Mouse (Mus musculus): Measurements from ENCODE around the gene Metap2.

DNA sequence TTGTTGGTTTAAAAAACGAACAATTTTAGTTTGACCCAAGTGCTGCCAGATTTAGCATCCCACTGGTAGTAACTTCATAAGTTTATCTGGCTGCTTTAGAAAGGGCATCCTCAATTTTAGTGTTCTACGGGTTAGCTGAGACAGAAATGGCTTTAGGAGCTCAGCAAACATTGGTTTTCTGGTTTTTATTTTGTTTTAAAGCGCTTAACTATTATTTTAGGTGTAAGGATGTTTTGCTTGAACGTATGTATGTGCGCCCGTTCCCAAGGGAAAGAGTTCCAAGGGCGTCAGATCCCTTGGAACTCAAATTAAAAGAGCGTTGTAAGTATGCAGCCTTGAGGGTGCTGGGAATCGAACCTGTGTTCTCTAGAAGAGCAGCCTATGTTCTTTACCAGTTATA lies 64.1 kb downstream of the Metap2 start:
- TF ChIP-seq CTCF (IDR thresholded peaks at IDR 0.05; ENCODE audit: borderline replicate concordance, insufficient read depth, low read length): no peak
- TF ChIP-seq POLR2A (IDR thresholded peaks at IDR 0.05; ENCODE audit: low read depth, low read length): no peak

Measured in embryonic fibroblast, embryonic 13.5 days (primary cell).